Mouse (Mus musculus) embryonic stem cell, embryonic (primary cell): ENCODE results near the gene Mcpt2.
"Not testable (repeated sequence)": the region's sequence is repeated elsewhere in the genome, so short reads cannot be mapped to it uniquely, and the experiment has no call there.

Experiments used
- CTCF ChIA-PET, 4 experiments: fragments of 300-600 bp in 2 of 4; fragments of 350-600 bp in 2 of 4; sonication (Branson Sonifier 250); formaldehyde crosslinking; loops; one replicate each; lab custom pipeline; 2022; ENCODE audit warnings: inconsistent platforms in 2 of 4; lab: Charles Lee
- POLR2A ChIA-PET, 4 experiments: fragments of 300-600 bp in 2 of 4; fragments of 350-600 bp in 2 of 4; sonication (Branson Sonifier 250); formaldehyde crosslinking; loops; one replicate each; lab custom pipeline; 2022; ENCODE audit warnings: antibody characterized with exemption in 4 of 4, inconsistent platforms in 1 of 4; lab: Charles Lee

The Mcpt2 gene

DNA sequence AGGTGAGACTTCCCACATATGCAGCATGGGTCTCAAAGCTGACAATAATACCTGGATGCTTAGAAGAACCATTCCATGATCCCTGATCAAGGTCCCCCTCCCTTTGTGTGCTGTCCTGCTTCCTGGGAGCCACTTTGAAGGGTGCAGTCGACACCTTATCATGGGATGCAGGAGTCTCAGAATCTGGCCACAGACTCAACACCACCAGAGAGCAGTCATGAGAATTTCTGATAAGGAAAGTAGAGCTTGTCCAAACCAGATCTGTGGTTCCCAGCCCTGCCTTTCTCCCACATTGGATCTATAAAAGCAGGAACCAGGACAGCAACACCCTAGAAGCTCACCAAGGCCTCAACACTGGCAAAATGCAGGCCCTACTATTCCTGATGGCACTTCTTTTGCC is at the start of gene Mcpt2:
Mcpt2 (plus strand) TSS at position 250 of the 400 bp plus-strand sequence.
- POLR2A ChIA-PET, CTCF ChIA-PET: not testable (repeated sequence)

DNA sequence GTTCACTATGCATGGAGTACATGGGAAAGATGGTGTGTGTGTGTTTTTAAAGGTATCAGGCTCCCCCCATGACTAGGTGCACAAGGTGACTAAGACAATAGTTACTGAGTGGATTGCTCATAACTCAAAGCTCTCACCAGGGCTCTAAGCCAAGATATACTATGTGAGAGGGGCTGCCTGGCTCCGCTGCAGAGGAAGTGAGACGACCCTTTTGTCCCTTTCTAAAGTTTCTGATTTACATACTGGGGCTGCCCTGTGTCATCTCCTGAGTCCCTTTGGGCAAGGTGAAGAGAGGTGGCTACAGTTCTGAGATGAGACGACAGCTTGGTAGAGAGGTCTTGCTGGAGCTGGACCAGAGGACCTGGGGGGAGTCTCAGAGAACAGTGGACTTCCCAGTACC is 28.7 kb upstream of the Mcpt2 start:
- CTCF ChIA-PET = no interaction called here
- POLR2A ChIA-PET = no interaction called here

DNA sequence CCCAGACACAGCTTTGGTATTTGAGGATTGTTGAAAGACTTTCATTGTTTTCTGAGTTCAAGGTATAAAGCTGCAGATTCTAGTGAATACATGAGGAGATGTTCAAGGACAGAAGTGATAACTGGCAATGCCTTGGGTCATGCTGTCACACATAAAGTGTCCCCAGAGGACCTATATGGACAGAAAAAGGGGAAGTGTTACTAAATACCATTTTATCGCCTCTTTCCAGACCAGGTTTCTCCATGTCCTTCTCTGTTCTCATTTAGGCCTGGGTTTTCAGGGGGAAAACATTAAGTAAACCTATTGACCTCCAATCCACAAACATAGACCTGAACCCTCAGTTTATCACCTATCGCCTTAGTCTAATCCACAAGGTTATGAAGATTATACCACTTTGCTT is 27.9 kb upstream of the Mcpt2 start:
- POLR2A ChIA-PET = no interaction called here

DNA sequence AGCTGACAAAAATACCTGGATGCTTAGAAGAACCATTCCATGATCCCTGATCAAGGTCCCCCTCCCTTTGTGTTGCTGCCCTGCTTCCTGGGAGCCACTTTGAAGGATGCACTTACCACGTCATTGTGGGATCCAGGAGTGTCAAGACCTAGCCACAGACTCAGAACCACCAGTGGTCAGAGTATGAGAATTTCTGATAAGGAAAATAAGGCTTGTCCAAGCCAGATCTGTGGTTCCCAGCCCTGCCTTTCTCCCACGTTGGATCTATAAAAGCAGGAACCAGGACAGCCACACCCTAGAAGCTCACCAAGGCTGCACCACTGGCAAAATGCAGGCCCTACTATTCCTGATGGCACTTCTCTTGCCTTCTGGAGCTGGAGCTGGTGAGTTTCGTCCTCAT is 24.2 kb upstream of the Mcpt2 start, which contains the start of gene Mcpt1:
Mcpt1 (plus strand) TSS at position 301 of the 400 bp plus-strand sequence.
- CTCF ChIA-PET, POLR2A ChIA-PET: not testable (repeated sequence)

More for the DNA sequence above, 27.9 kb upstream of the Mcpt2 start:
- CTCF ChIA-PET = no interaction called here

DNA sequence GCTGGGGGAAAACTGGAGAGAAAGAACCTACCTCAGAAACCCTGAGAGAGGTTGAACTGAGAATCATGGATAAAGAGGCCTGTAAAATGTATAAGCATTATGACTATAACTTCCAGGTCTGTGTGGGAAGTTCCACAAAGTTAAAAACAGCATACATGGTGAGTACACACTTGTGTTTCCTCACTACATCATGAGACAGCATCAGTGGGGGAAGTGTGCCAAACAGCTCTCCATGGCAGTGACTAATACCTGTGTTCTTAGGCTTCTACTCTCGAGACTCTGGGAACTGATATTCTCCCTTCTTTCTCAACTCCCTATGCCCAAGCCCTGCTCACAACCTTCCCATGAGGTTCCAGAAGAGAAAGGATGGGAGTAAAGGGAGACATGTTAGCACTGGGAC is 22.4 kb upstream of the Mcpt2 start:
- ChIA-PET CTCF (no interaction called here), POLR2A (no interaction called here)

DNA sequence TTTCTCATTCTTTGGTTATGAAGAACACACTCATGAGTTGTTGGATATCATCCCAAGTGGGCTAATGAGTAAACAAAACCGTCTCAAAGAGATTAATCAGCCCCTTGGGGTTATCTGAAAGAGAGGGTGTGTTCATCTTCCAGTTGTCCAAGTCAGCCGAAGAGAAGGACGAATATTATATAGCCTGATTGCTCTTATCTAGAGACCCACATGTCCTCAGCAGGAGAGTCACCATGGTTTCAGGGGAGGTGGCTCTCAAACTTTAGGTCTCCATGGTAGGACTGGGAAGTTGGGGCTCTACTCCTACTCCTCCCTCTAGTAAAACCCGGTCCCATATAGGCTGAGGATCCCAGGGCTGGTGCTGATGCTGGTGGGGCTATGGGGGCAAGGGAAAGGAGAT is 20.5 kb upstream of the Mcpt2 start:
- CTCF ChIA-PET, POLR2A ChIA-PET: not testable (repeated sequence)

DNA sequence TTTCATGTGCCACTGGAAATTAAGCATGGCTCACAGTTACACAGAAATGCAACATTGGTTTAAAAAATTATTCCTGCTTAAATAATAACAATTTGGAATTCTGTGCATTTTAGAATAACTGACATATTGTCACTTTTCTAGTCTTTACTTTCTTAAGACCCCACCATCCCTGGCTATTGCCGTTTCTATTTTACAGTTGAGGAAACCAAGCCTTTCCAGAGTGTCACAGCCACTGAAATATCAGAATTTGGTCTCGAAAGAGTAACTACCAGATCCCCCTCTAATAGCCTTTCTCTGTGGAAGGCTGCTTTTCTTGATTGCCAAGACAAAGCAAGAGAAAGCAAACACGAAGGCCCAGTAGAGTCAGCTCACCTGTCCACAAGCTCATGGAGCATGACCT is 11.4 kb upstream of the Mcpt2 start, which contains the start of gene Mcpt9:
Mcpt9 (minus strand) TSS at position 101 of the 400 bp plus-strand sequence.
- CTCF ChIA-PET, POLR2A ChIA-PET: not testable (repeated sequence)

DNA sequence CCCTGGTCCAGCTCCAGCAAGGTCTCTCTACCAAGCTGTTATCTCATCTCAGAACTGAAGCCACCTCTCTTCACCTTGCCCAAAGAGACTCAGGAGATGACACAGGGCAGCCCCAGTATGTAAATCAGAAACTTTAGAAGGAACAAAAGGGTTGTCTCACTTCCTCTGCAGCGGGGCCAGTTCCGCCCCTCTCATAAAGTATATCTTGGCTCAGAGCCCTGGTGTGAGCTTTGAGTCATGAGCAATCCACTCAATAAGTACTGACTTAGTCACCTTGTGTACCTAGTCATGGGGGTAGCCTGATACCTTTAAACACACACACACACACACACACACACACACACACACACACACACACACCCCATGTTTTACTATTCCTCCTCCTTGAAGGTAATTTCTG is 7.4 kb upstream of the Mcpt2 start:
- POLR2A ChIA-PET = interaction anchor here in 1 of 4 experiments (0.6 kb wide), 1 partner anchor 115 kb away, joined by 3 read pairs; no protein-coding TSS in a partner anchor
- CTCF ChIA-PET = interaction anchor here in 1 of 4 experiments (0.6 kb wide), 1 partner anchor 129 kb away, joined by 3 read pairs; no protein-coding TSS in a partner anchor

DNA sequence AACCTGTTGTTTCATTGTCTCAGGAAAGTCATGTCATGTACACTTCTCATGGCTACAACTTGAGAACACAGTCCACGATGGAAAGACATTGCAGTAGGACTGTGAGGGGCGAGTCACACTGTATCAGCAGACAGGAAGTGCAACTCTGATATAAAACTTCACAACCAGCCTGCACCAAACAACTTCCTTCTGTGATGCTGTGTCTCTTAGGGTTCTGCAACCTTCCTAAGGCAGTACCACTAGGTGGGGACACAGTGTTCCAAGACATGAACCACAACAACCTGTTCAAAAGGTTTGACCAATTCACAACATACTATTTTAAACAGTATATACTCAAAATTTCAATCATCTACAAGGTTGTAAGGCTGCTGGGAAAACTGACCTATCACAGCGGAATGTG is 13.6 kb downstream of the Mcpt2 start:
- ChIA-PET POLR2A (no interaction called here), CTCF (no interaction called here)

DNA sequence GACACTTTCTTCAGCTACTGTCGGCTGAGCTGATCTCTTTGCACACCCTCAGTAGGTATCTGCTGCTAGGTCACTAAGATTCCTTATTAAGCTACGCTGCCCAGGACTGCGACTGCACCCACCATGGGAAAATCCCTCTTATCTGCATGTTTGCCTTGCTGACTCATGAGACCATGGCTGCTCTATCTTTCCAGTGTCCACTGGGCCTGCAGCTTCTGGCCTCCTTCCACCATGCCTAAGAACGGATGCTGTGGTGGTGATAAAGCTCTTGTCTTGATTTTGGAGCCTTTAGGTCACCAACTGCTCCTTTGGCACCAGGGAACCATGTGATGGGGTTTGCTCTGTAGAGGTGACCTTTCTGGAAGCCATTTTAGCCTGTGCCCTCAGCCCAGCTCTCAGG is 15.9 kb downstream of the Mcpt2 start:
- CTCF ChIA-PET = interaction anchor here in 2 of 4 experiments (0.7 to 0.9 kb wide), 2 partner anchors 120 to 294 kb away, joined by 4 read pairs; no protein-coding TSS in a partner anchor

DNA sequence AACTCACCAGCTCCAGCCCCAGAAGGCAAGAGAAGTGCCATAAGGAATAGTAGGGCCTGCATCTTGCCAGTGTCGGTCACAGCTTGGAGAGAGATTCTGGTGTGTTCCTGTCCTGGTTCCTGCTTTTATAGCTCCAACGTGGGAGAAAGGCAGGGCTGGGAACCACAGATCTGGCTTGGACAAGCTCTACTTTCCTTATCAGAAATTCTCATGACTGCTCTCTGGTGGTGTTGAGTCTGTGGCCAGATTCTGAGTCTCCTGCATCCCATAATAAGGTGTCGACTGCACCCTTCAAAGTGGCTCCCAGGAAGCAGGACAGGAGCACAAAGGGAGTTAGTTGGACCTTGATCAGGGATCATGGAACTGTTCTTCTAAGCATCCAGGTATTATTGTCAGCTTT is 20.4 kb downstream of the Mcpt2 start, which contains the start of gene Mcpt4:
Mcpt4 (minus strand) TSS at position 101 of the 400 bp plus-strand sequence.
- POLR2A ChIA-PET, CTCF ChIA-PET: not testable (repeated sequence)

More for the DNA sequence above, 15.9 kb downstream of the Mcpt2 start:
- POLR2A ChIA-PET = no interaction called here

DNA sequence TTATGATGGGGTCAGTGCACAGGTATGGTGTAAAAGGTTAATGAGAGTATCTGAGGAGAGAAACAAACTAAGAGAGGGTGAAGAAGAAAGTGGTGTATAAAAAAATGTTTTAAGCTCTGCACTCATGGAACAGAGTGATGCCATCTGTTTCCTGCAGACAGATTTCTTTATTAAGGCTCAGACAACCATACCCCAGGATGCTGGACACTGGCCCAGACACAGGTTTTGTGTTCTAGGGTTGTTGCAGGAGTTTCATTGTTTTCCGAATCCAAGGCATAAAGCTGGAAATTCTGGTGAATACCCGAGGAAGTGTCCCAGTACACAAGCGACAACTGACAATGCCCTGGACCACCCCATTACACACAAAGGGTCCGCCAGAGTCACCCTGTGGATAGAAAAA is 40.2 kb downstream of the Mcpt2 start:
- ChIA-PET POLR2A (interaction anchor here in 1 of 4 experiments (0.6 to 0.8 kb wide), 2 partner anchors 26 to 261 kb away, joined by 4 read pairs; no protein-coding TSS in a partner anchor), CTCF (no interaction called here)

DNA sequence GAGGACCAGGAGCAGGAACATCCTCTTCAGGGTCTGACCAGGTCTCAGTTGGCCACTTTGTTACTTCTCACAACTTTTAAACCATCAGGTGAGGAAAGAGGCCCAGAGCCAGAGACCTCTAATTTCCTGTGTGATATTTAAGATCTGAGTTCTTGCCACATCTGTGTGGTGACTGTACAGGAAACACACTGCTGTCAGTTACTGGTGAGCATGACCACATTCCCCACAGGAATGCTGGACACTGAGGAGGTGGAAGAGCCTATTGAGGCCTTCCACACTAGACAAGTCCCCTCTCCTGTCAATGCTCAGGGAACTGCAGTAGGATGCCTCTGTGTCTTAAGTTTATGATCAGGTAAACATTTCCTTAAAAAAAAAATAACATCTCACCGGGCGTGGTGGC is 43.3 kb downstream of the Mcpt2 start, which contains the start of gene Mcpt8:
Mcpt8 (minus strand) TSS at position 107 of the 400 bp plus-strand sequence.
- POLR2A ChIA-PET = no interaction called here
- CTCF ChIA-PET = no interaction called here

DNA sequence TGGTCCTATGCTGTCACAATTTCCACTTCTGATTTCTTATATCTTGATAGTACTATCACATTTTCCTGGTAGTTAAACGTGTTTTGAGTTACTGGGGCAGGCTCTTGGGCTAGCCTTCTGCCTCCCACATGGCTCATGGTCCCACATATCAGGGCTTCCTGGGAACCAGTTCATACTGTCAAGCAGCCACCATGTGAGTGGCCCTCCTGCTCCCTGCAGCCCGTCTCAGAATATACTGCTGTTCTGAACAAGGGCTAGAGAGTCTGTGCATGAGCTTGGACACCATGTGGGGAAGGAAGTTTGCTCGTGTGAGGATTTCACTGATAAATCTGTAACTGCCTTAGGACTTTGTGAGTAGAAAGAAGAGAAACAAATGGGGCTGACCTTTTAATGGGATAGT is 44.9 kb downstream of the Mcpt2 start:
- CTCF ChIA-PET = no interaction called here
- POLR2A ChIA-PET = no interaction called here

DNA sequence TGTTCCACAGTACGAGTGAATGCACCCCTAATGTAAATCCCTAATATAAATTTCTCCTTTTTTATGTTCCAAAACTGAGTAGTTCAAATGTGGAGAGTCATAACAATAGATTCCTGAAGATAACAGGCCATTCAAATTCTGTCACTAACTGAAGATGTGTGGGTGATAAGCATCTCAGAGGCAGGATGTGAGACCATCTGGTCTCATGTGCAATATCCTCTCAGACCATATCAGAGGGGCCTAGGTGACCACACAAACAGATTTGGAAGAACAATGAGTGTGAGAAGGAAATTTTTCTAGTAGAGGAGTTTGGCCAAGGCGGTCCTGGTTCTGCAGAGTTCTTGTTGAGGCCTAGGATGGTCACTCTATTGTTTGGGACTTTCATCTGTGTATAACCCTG is 51.5 kb downstream of the Mcpt2 start:
- ChIA-PET POLR2A (no interaction called here), CTCF (no interaction called here)
